Mouse (Mus musculus): ENCODE data around the gene Crot.

- TF ChIP-seq CTCF (IDR thresholded peaks at IDR 0.05; ENCODE audit: borderline replicate concordance, extremely low read depth, insufficient read depth, insufficient read length) (no peak), POLR2A (IDR thresholded peaks at IDR 0.05; ENCODE audit: borderline replicate concordance, extremely low read depth, insufficient read depth, insufficient read length, poor library complexity, severe bottlenecking) (no peak)
Measured at GRCm38 (mm10) chr5:9015352-9015751, 18.2 kb upstream of the Crot start.

Measured in brain, embryonic 14.5 days (tissue).